Mouse (Mus musculus): ENCODE data around the gene Diablo.

Diablo gene

DNA sequence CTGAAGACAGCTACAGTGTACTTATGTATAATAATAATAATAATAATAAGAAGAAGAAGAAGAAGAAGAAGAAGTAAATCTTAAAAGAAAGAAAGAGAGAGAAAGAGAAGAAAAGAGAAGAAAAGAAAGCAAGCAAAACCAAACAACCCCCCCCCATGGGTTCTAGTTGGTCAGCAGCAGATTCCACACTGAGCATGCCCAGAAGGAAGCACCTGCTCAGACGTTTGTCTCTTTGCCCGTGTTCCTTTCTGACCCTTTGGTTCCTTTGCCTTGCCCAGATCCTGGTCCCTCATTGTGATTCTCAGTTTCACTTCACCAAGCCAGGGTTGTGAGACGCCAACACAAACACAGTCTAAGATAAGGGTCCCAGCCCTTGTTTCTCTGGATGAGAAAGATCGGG lies 22.0 kb downstream of the Diablo start:
- DNase-seq (ENCODE audit: low read depth, low spot score), result no peak

DNA sequence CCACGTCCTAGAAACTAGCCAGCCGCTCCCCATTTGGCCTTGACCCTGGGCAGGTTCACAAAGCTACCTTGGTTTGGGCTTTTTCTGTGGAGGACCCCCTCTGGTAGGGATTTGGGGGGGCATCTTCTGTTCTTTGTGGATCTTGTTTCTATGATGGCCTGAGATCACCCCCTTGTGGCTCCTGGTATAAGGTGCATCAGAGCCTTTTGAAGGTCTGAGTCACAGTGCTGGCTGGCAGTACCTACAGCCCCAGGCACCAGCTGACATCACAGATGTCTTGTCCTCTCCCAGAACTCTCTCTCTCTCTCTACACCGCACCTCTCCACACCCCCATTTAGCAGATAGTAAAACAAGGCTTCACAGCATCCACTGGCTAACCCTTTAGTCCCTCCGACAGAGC lies 24.3 kb downstream of the Diablo start:
- peak; percentile 48 for DNase-seq (ENCODE audit: low read depth, low spot score)

DNA sequence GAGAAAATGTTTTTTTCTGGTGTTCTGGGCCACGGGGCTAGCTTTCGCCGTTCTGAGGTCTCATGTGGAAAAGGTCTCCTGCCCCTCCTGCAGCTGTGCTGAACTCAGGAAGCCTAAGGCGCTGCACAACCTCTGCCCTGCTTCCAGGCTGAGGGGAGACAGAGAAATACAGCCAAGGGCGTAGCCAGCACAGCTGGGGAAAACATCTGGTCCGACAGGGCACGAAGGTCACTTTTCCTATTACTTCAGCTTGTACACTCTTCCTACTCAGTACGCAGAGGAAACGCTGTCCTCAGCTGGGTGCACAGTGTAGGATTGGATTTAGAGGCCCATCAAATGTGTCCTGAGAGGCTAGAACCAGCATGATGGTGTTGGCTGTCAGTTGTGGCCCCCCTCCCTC lies 34.0 kb downstream of the Diablo start:
- DNase-seq (ENCODE audit: low read depth, low spot score), result no peak

DNA sequence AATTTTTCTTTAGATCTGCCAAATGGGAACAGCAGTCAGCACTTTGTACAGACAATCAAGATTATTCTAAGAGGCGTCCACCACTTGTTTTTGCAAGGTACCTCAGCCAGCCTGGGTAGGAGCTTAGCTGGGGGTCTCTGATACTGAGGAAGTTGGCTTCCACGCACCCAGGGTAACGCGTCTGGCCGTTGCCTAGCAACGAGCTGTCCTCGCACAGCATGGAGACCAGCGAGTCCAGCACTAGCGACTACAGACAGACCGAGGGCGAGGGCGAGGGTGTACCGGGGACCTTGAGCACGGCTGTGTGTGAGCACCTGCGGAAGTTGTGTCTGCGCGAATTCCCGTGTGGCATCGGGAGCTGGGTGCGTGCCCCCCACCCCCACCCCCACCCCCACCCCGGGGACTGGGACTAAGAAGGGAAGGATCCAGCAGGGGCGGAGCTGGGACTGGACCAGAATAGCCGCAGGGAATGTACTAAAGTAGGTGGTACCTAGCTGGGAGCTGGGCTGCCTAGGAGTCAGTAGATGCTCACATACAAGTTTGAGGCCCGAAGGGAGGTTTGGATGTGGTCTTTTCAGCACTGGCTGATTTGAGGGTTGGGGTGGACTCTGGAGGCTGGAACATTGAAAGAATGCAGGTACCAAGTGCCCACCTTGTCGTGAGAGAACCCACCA lies 34.7 kb downstream of the Diablo start, which contains the start of the genes Lrrc43 and Il31:
TSS of gene Lrrc43 (plus strand) at position 194 of the 674 bp plus-strand sequence.
TSS of gene Il31 (minus strand) at position 378 of the 674 bp plus-strand sequence.
- DNase-seq (ENCODE audit: low read depth, low spot score), result no peak

DNA sequence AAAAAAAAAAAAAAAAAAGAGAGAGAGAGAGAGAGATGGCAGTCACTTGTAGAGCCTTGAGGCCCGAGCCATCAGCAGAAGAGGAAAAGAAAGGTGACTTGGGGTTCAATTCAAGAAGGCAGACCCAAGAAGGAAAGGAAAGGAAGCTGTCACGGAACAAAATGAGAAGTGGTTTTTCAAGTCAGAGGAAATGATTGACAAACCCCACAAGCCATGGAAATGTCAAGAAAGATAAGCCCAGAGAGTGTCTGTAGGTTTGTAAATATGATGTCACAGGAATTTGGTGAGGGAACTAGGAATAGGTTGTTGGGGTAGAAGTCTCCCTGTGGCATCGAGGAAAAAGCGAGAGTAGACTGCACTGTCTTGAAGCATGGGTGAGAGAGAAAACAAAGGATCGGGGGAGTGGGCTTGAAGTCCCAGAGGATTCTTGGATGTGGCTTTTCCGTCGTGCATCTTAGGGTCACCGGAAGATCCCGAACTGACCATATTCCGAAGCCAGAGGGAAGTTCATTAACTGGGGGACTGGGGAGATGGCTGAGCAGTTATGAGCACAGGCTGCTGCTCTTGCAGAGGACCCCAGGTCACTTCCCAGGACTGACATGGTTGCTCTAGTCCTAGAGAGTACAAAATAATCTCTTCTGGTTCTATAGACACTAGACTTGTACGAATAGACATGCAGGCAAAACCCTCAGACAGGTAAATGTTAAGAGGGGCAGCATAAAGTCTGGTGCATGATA lies 36.1 kb downstream of the Diablo start:
- DNase-seq (ENCODE audit: low read depth, low spot score), result no peak

DNA sequence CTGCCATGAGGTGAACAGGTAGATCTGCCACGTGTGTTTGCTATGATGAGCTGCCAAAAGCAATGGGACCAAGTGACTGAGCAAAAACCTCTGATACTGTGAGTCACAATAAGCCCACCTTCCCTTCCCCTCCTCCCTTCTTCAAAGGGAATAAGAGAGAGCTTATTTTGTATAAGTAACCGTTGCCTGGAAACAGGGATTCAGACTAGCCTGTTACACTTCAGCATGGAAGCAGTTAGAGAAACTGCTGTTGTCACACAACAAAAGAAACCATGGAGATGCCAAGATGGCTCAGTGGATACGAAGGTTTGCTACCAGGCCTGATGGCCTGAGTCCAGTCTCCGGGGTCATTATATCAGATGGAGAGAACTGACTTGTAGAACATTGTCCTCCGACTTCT lies 50.2 kb downstream of the Diablo start:
- DNase-seq (ENCODE audit: low read depth, low spot score), result no peak

DNA sequence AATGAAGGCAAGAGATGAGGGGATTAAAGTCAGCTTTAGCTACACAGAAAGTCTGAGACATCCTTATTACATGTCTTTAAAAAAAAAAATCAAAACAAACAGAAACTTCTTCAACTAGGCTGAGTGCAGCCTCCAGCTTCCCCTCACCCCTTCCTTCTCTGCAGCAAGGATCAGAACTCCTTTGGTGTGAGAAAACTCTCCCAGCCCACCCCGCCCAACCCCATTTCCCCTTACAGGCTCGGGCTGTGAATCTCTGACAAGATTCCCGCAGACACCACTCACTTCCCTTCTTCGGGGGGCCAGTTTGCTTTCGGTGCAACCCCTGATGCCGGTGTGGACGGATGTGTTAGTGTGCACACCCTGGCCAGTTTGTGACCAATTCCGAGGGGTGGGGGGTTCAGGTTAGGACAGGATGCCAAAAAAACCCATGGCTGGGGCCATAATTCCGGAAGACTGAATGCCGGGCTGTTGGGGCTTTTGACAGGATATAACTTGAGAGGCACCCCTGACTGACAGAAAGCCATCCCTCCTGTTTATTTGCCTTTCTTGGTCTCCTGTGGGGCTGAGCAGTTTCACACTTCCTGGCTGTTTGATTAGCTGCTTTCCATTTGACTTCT lies 53.1 kb downstream of the Diablo start:
- no peak for DNase-seq (ENCODE audit: low read depth, low spot score)

DNA sequence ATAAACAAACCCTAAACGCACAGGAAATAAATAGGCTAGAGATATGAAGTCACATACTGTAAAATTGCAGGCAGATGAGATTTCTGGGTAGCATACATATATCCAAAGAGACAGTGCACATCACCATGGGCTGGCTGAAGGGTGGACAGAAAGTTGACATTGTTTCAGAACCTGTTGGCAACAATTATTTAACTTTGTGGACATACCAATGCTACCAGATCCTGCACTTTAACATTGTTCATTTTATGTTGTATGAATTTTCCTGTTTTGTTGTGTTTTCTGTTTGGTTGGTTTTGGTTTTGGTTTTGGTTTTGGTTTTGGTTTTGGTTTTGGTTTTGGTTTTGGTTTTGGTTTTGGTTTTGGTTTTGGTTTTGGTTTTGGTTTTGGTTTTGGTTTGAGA lies 59.3 kb downstream of the Diablo start:
- no peak for DNase-seq (ENCODE audit: low read depth, low spot score)

DNA sequence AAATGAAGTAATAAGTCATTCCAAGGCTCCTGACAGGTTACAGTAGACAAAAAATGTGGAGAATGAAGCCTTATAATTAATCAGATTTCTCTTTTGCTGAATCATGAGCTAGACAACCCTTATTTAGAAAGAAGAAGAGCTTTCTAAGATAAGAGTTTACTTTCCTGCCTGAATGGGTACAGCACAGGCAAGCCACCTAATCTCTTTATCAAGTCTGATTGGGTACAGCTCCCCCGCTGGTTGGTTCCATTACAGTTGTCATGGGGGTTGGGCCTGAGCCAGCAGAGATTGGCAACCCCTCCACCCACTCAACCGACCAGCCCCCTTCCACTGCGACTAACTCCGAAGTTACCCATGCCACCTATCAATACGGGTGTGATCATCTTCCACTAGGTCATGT lies 62.6 kb downstream of the Diablo start:
- DNase-seq (ENCODE audit: low read depth, low spot score), result peak; percentile 14
